In genomic region chr10:81406504-81407440, GRCm38 (mm10) we compare ENCODE assay signal across 8 mouse cellular contexts. TPM values are rescaled to one million over a fixed set of nuclear protein-coding genes. Genes with fewer than 3 reads are reported as not detected.
DNase-seq lines count a peak whose midpoint lies in the region; ATAC-seq and TF ChIP-seq lines count a peak whose summit lies in the region.

No protein-coding gene starts in this region.

- H3K4me3 ChIP-seq in spleen, adult 2 months (ENCODE audit: extremely low read depth, insufficient read depth, insufficient read length): peak overlapping the region; percentile 46; the same call in 1 of the 2 replicates
- peak overlapping the region; percentile 28 for H3K4me3 ChIP-seq in liver, embryonic 12.5 days

- no peaks in the 10 kb centered on the region for H3K9me3 ChIP-seq in liver, embryonic 12.5 days (replicated peaks)

- H3K4me2 ChIP-seq in liver, embryonic 12.5 days: peak overlapping the region; percentile 50

- 67% methylated on average over 24 of the region's 24 CpGs for WGBS in spleen, adult 2 months
- WGBS in liver, embryonic 12.5 days (ENCODE audit: insufficient replicate concordance): 19% methylated on average over 24 of the region's 24 CpGs

- TF ChIP-seq CTCF in spleen, adult 2 months (IDR thresholded peaks at IDR 0.05; ENCODE audit: extremely low read depth, insufficient read depth, insufficient read length, insufficient replicate concordance): no peak

- ATAC-seq in liver, embryonic 12.5 days: no peak

- H3K36me3 ChIP-seq in spleen, adult 2 months (ENCODE audit: control insufficient read depth, insufficient read depth, low read length): peaks cover 6% of the 10 kb centered on the region; the same call in 1 of the 2 replicates
- H3K36me3 ChIP-seq in liver, embryonic 12.5 days: peaks cover 19% of the 10 kb centered on the region; the same call in 1 of the 2 replicates

- H3K27me3 ChIP-seq in spleen, adult 2 months (ENCODE audit: control insufficient read depth, insufficient read depth, low read length): no peaks in the 10 kb centered on the region
- peaks cover 70% of the 10 kb centered on the region for H3K27me3 ChIP-seq in liver, embryonic 12.5 days (replicated peaks)

- H3K27ac ChIP-seq in spleen, adult 2 months (ENCODE audit: insufficient read depth, low read length): peak overlapping the region; percentile 50; the same call in 1 of the 2 replicates
- no peak overlapping the region for H3K27ac ChIP-seq in liver, embryonic 12.5 days

- TF ChIP-seq POLR2A in spleen, adult 2 months (IDR thresholded peaks at IDR 0.05; ENCODE audit: low read depth, low read length): no peak

- H3K4me1 ChIP-seq in spleen, adult 2 months (ENCODE audit: control insufficient read depth, insufficient read depth, insufficient read length): peaks cover 31% of the 10 kb centered on the region
- peaks cover 92% of the 10 kb centered on the region for H3K4me1 ChIP-seq in liver, embryonic 12.5 days

- DNase-seq in gastrocnemius, adult 18-20 months (ENCODE audit: low spot score): peak; percentile 9
- DNase-seq in gastrocnemius, adult 8-10 months (ENCODE audit: low spot score in 2 of 2): no peak
- DNase-seq in spleen, adult 2 months (ENCODE audit: low read depth in 1 of 2, low spot score in 2 of 2): no peak
- no peak for DNase-seq in spleen, postnatal 14 days (ENCODE audit: low spot score in 2 of 2)
- DNase-seq in B cell, adult 2 months: no peak
- DNase-seq in ovary, postnatal 14 days (ENCODE audit: low spot score): no peak
- no peak for DNase-seq in frontal cortex, postnatal 36 days (ENCODE audit: low spot score in 2 of 2)

- H3K9ac ChIP-seq in liver, embryonic 12.5 days: no peak overlapping the region; the same call in 1 of the 2 replicates

RNA-seq across cellular contexts. Expression of gene Smim24, which starts 13.9 kb away (rescaled TPM):
- total RNA-seq in gastrocnemius, adult 18-20 months (2021): not detected
- not detected for total RNA-seq in gastrocnemius, adult 8-10 months (2022)
- polyA plus RNA-seq in spleen, adult 2 months (2012; rRNA removed): 18.3 and 22.9 TPM in 2 replicates
- 1.8 TPM in 2 replicates for polyA plus RNA-seq in liver, embryonic 12.5 days (2016; fragmentation: Nextera tagmentation; extraction: Ambion mirVana)

RNA-seq across cellular contexts. Expression of gene Gm48552, which starts 18.0 kb away (rescaled TPM):
- under 1 TPM in 1 of 2 experiments, not detected in 1; 0.34 TPM for total RNA-seq in gastrocnemius, adult 18-20 months (2021)
- total RNA-seq in gastrocnemius, adult 8-10 months (2022): 1 to 10 TPM in 2 of 4 experiments, under 1 TPM in 1, not detected in 1; 0.43 to 1.1 (median 1.1) TPM
- 2.9 and 6.4 TPM in 2 replicates for polyA plus RNA-seq in spleen, adult 2 months (2012; rRNA removed)
- 0.71 and 0.98 TPM in 2 replicates for polyA plus RNA-seq in liver, embryonic 12.5 days (2016; fragmentation: Nextera tagmentation; extraction: Ambion mirVana)

RNA-seq across cellular contexts. Expression of gene Gm48551, which starts 22.5 kb away (rescaled TPM):
- total RNA-seq in gastrocnemius, adult 18-20 months (2021): under 1 TPM; 0.57 to 0.97 TPM
- total RNA-seq in gastrocnemius, adult 8-10 months (2022): 1 to 10 TPM in 2 of 4 experiments, under 1 TPM in 2; 0.59 to 1.8 (median 1.1) TPM
- polyA plus RNA-seq in spleen, adult 2 months (2012; rRNA removed): 2.3 and 2.9 TPM in 2 replicates
- polyA plus RNA-seq in liver, embryonic 12.5 days (2016; fragmentation: Nextera tagmentation; extraction: Ambion mirVana): 0.68 and 1.2 TPM in 2 replicates

RNA-seq across cellular contexts. Expression of gene Dohh, which starts 22.5 kb away (rescaled TPM):
- 10 to 100 TPM; 41.1 to 44.1 TPM for total RNA-seq in gastrocnemius, adult 18-20 months (2021)
- 10 to 100 TPM; 46.5 to 50.1 (median 47.4) TPM for total RNA-seq in gastrocnemius, adult 8-10 months (2022)
- 47.9 and 71.7 TPM in 2 replicates for polyA plus RNA-seq in spleen, adult 2 months (2012; rRNA removed)
- 70.0 and 74.5 TPM in 2 replicates for polyA plus RNA-seq in liver, embryonic 12.5 days (2016; fragmentation: Nextera tagmentation; extraction: Ambion mirVana)

RNA-seq across cellular contexts. Expression of gene Fzr1, which starts 28.5 kb away (rescaled TPM):
- 10 to 100 TPM; 15.3 to 15.4 TPM for total RNA-seq in gastrocnemius, adult 18-20 months (2021)
- total RNA-seq in gastrocnemius, adult 8-10 months (2022): 10 to 100 TPM; 14.8 to 18.5 (median 16.6) TPM
- 127 and 128 TPM in 2 replicates for polyA plus RNA-seq in spleen, adult 2 months (2012; rRNA removed)
- 93.8 and 100 TPM in 2 replicates for polyA plus RNA-seq in liver, embryonic 12.5 days (2016; fragmentation: Nextera tagmentation; extraction: Ambion mirVana)
